Mouse (Mus musculus): Measurements from ENCODE around the gene Gm8279. TPM values are rescaled to one million over a fixed set of nuclear protein-coding genes. Genes with fewer than 3 reads are reported as not detected.
"Not testable (repeated sequence)": the region's sequence is repeated elsewhere in the genome, so short reads cannot be mapped to it uniquely, and the experiment has no call there.

Gene Gm8279
- polyA plus RNA-seq (2015; fragmentation: Nextera tagmentation; extraction: Ambion mirVana): not detected in 2 replicates

- H3K27me3 ChIP-seq (ENCODE audit: insufficient read depth, low read length); ATAC-seq (replicated peaks; ENCODE audit: low FRiP score, low read depth): not testable (repeated sequence)
- 77% methylated on average over 2 of the region's 2 CpGs for whole genome bisulfite sequencing
Observed at GRCm38 (mm10) chr14:5131219-5131618, at the start of gene Gm8279. Gm8279 (plus strand) TSS chr14:5131519.

DNA sequence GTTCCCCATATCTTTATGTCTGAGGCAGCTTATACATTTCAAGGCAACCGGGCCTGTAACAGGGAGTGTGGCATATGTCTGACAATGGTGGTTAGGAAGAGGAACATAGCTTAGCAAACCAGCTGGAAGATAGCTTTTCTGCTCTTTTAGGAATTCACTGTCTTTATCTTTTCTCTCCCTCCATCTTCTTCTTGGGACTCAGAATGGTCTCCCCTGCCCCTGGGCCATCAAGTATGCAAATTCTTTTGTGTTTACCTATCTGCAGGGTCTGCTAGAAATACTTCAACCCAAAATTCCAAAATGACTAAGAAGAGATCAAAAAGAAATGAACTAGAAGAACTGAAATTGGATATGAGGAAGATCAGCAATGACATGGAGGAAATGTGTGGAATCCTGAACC is 32.9 kb downstream of the Gm8279 start, which contains the start of gene Gm3317:
TSS of gene Gm3317 (plus strand) at position 301 of the 400 bp plus-strand sequence.
- H3K4me1 ChIP-seq (replicated peaks; ENCODE audit: insufficient read depth, low read length); ATAC-seq (replicated peaks; ENCODE audit: low FRiP score, low read depth); DNase-seq (ENCODE audit: low spot score); H3K4me3 ChIP-seq (replicated peaks; ENCODE audit: low read depth, low read length); H3K36me3 ChIP-seq (ENCODE audit: insufficient read depth, low read length); H3K9me3 ChIP-seq (replicated peaks; ENCODE audit: low read length); H3K27me3 ChIP-seq (ENCODE audit: insufficient read depth, low read length); H3K27ac ChIP-seq; H3K4me2 ChIP-seq (ENCODE audit: low read length); H3K9ac ChIP-seq (ENCODE audit: low read depth, low read length): not testable (repeated sequence)
- no CpG with 5 or more reads among the region's 1 CpGs for WGBS

More at GRCm38 (mm10) chr14:5131219-5131618, at the start of gene Gm8279:
- not testable (repeated sequence) for H3K4me1 ChIP-seq (replicated peaks; ENCODE audit: insufficient read depth, low read length); H3K4me2 ChIP-seq (ENCODE audit: low read length); H3K36me3 ChIP-seq (ENCODE audit: insufficient read depth, low read length); H3K9ac ChIP-seq (ENCODE audit: low read depth, low read length); H3K9me3 ChIP-seq (replicated peaks; ENCODE audit: low read length); DNase-seq (ENCODE audit: low spot score); H3K27ac ChIP-seq; H3K4me3 ChIP-seq (replicated peaks; ENCODE audit: low read depth, low read length)

GRCm38 (mm10) chr14:5185493-5185892 is 54.2 kb downstream of the Gm8279 start, which contains the start of gene Gm8271:
Gm8271 (plus strand) TSS chr14:5185793.
- no CpG with 5 or more reads among the region's 3 CpGs for WGBS

More at GRCm38 (mm10) chr14:5185493-5185892, 54.2 kb downstream of the Gm8279 start, which contains the start of gene Gm8271:
- ATAC-seq (replicated peaks; ENCODE audit: low FRiP score, low read depth); H3K4me3 ChIP-seq (replicated peaks; ENCODE audit: low read depth, low read length); H3K9ac ChIP-seq (ENCODE audit: low read depth, low read length); H3K27ac ChIP-seq; H3K9me3 ChIP-seq (replicated peaks; ENCODE audit: low read length); H3K4me2 ChIP-seq (ENCODE audit: low read length); DNase-seq (ENCODE audit: low spot score); H3K27me3 ChIP-seq (ENCODE audit: insufficient read depth, low read length); H3K4me1 ChIP-seq (replicated peaks; ENCODE audit: insufficient read depth, low read length); H3K36me3 ChIP-seq (ENCODE audit: insufficient read depth, low read length): not testable (repeated sequence)

Other genes with a start within 250 kb of the Gm8279 start
- gene Gm3278, start 239.1 kb upstream of the Gm8279 start, polyA plus RNA-seq (2015; fragmentation: Nextera tagmentation; extraction: Ambion mirVana): not detected in 2 replicates
- gene Gm8297, start 147.6 kb upstream of the Gm8279 start, polyA plus RNA-seq (2015; fragmentation: Nextera tagmentation; extraction: Ambion mirVana): not detected in 2 replicates
- gene Gm3298, start 115.6 kb upstream of the Gm8279 start, polyA plus RNA-seq (2015; fragmentation: Nextera tagmentation; extraction: Ambion mirVana): not detected in 2 replicates
- gene 4930555G01Rik, start 80.9 kb upstream of the Gm8279 start, polyA plus RNA-seq (2015; fragmentation: Nextera tagmentation; extraction: Ambion mirVana): not detected in 2 replicates
- 0.14 and 0.28 TPM in 2 replicates for gene Gm8281, start 60.5 kb upstream of the Gm8279 start, polyA plus RNA-seq (2015; fragmentation: Nextera tagmentation; extraction: Ambion mirVana)
- gene Gm3317, start 33.0 kb downstream of the Gm8279 start, polyA plus RNA-seq (2015; fragmentation: Nextera tagmentation; extraction: Ambion mirVana): not detected in 2 replicates
- gene Gm8271, start 54.3 kb downstream of the Gm8279 start, polyA plus RNA-seq (2015; fragmentation: Nextera tagmentation; extraction: Ambion mirVana): not detected in 2 replicates
- not detected in 2 replicates for gene Gm3526, start 129.1 kb downstream of the Gm8279 start, polyA plus RNA-seq (2015; fragmentation: Nextera tagmentation; extraction: Ambion mirVana)
- not detected in 2 replicates for gene Gm3542, start 203.4 kb downstream of the Gm8279 start, polyA plus RNA-seq (2015; fragmentation: Nextera tagmentation; extraction: Ambion mirVana)